Mouse (Mus musculus) neural tube, embryonic 14.5 days (tissue): ENCODE results near the gene Creg1. TPM values are rescaled to one million over a fixed set of nuclear protein-coding genes. Genes with fewer than 3 reads are reported as not detected.

ENCODE experiments used
- ATAC-seq: fragments of 200-750 bp; cut with Nextera tagmentation; 2 replicates; pipeline ENCODE4 v1.8.0; 2017; ENCODE audit warnings: low read depth, mild to moderate bottlenecking, moderate TSS enrichment, moderate library complexity
- H3K27ac ChIP-seq: fragments of 300-500 bp; sonication (generic); 2 replicates; pipeline ENCODE4 v1.5.1; 2014; ENCODE audit warnings: low read depth, mild to moderate bottlenecking, control low read depth, low read length, moderate library complexity, mixed read lengths
- H3K27me3 ChIP-seq: fragments of 300-500 bp; sonication (generic); 2 replicates; pipeline ENCODE4 v1.6.1; 2014; ENCODE audit warnings: low read length; ENCODE audit not compliant: control insufficient read depth, insufficient read depth
- H3K36me3 ChIP-seq: fragments of 300-500 bp; sonication (generic); 2 replicates; pipeline ENCODE4 v1.6.1; 2014; ENCODE audit warnings: low read length, mixed read lengths; ENCODE audit not compliant: control insufficient read depth, insufficient read depth
- H3K4me1 ChIP-seq: fragments of 300-500 bp; sonication (generic); 2 replicates; pipeline ENCODE4 v1.6.1; 2014; ENCODE audit warnings: low read length; ENCODE audit not compliant: control insufficient read depth, insufficient read depth
- H3K4me2 ChIP-seq: fragments of 300-500 bp; sonication (generic); 2 replicates; pipeline ENCODE4 v1.6.1; 2014; ENCODE audit warnings: mild to moderate bottlenecking, low read depth, low read length, control low read depth
- H3K4me3 ChIP-seq: fragments of 300-500 bp; sonication (generic); 2 replicates; pipeline ENCODE4 v1.5.1; 2014; ENCODE audit warnings: low read depth, low read length, control low read depth, mixed read lengths
- H3K9ac ChIP-seq: fragments of 300-500 bp; sonication (generic); replicated peaks from 2 replicates; pipeline ENCODE4 v1.6.1; 2014; ENCODE audit warnings: low read depth, mild to moderate bottlenecking, control low read depth, low read length, mixed read lengths
- H3K9me3 ChIP-seq: fragments of 300-500 bp; sonication (generic); 2 replicates; pipeline ENCODE4 v1.6.1; 2016; ENCODE audit warnings: low read length; ENCODE audit not compliant: control insufficient read depth
- WGBS: fragments of 180-500 bp; shearing (Covaris S2); extraction: QIAGEN DNeasy Blood & Tissue Kit; methylation state at CpG from one replicate; pipeline ENCODE4 v1.1.7; 2014; 5-methylcytosine and 5-hydroxymethylcytosine counted together
- polyA plus RNA-seq: library from polyadenylated mRNA; unstranded; fragments of >200 nt; fragmentation: Nextera tagmentation; extraction: Ambion mirVana; gene quantifications from 2 replicates; pipeline ENCODE4 v1.2.1, GENCODE M21; 2014

Creg1 gene
- polyA plus RNA-seq, 1 experiment from 2014 or later, result 39.7 TPM

- Histone ChIP-seq H3K27ac (no peak overlapping the region), H3K4me3 (no peak overlapping the region), H3K9me3 (no peaks in the 10 kb centered on the region), H3K9ac (no peak overlapping the region), H3K36me3 (no peaks in the 10 kb centered on the region), H3K4me1 (no peaks in the 10 kb centered on the region), H3K27me3 (no peaks in the 10 kb centered on the region), H3K4me2 (no peak overlapping the region)
- 44% methylated on average over 1 of the region's 1 CpGs for WGBS
- no peak for ATAC-seq
Observed at GRCm38 (mm10) chr1:165726986-165727385, 36.6 kb upstream of the Creg1 start.

GRCm38 (mm10) chr1:165728057-165728639 is 35.4 kb upstream of the Creg1 start:
- H3K27me3 ChIP-seq, result no peaks in the 10 kb centered on the region
- WGBS, result 89% methylated on average over 3 of the region's 3 CpGs
- no peak overlapping the region for H3K27ac ChIP-seq
- H3K4me2 ChIP-seq, result no peak overlapping the region
- H3K4me3 ChIP-seq, result no peak overlapping the region
- ATAC-seq, result no peak
- H3K9ac ChIP-seq, result no peak overlapping the region
- H3K4me1 ChIP-seq, result no peaks in the 10 kb centered on the region
- H3K36me3 ChIP-seq, result no peaks in the 10 kb centered on the region
- no peaks in the 10 kb centered on the region for H3K9me3 ChIP-seq

GRCm38 (mm10) chr1:165730129-165730528 is 33.4 kb upstream of the Creg1 start:
- no peaks in the 10 kb centered on the region for H3K9me3 ChIP-seq
- H3K4me1 ChIP-seq, result no peaks in the 10 kb centered on the region
- WGBS, result 68% methylated on average over 1 of the region's 1 CpGs
- H3K4me2 ChIP-seq, result no peak overlapping the region
- no peak overlapping the region for H3K4me3 ChIP-seq
- no peaks in the 10 kb centered on the region for H3K27me3 ChIP-seq
- H3K9ac ChIP-seq, result no peak overlapping the region
- H3K36me3 ChIP-seq, result no peaks in the 10 kb centered on the region
- ATAC-seq, result no peak
- H3K27ac ChIP-seq, result no peak overlapping the region

- no peak for ATAC-seq
Observed at GRCm38 (mm10) chr1:165731553-165731952, 32.0 kb upstream of the Creg1 start.

GRCm38 (mm10) chr1:165734840-165735239 is 28.7 kb upstream of the Creg1 start:
- no peak overlapping the region for H3K4me2 ChIP-seq
- 97% methylated on average over 2 of the region's 2 CpGs for WGBS
- H3K4me1 ChIP-seq, result no peaks in the 10 kb centered on the region
- H3K27ac ChIP-seq, result no peak overlapping the region
- H3K36me3 ChIP-seq, result no peaks in the 10 kb centered on the region
- no peak overlapping the region for H3K9ac ChIP-seq
- H3K9me3 ChIP-seq, result no peaks in the 10 kb centered on the region
- H3K4me3 ChIP-seq, result no peak overlapping the region
- H3K27me3 ChIP-seq, result no peaks in the 10 kb centered on the region
- ATAC-seq, result no peak

More at GRCm38 (mm10) chr1:165731553-165731952, 32.0 kb upstream of the Creg1 start:
- Histone ChIP-seq H3K4me1 (no peaks in the 10 kb centered on the region), H3K9ac (no peak overlapping the region), H3K27ac (no peak overlapping the region), H3K4me3 (no peak overlapping the region), H3K9me3 (no peaks in the 10 kb centered on the region), H3K36me3 (no peaks in the 10 kb centered on the region), H3K4me2 (no peak overlapping the region), H3K27me3 (no peaks in the 10 kb centered on the region)
- 75% methylated on average over 6 of the region's 6 CpGs for WGBS

GRCm38 (mm10) chr1:165735826-165736818 is 27.4 kb upstream of the Creg1 start:
- Histone ChIP-seq H3K27ac (no peak overlapping the region), H3K9ac (no peak overlapping the region), H3K4me3 (no peak overlapping the region), H3K36me3 (no peaks in the 10 kb centered on the region), H3K4me1 (no peaks in the 10 kb centered on the region), H3K27me3 (no peaks in the 10 kb centered on the region), H3K9me3 (no peaks in the 10 kb centered on the region), H3K4me2 (no peak overlapping the region; the same call in 1 of the 2 replicates)
- ATAC-seq, result peak; percentile 85
- 40% methylated on average over 20 of the region's 20 CpGs for WGBS

- Histone ChIP-seq H3K4me3 (no peak overlapping the region), H3K4me1 (no peaks in the 10 kb centered on the region), H3K4me2 (no peak overlapping the region), H3K27ac (no peak overlapping the region), H3K9ac (no peak overlapping the region), H3K27me3 (no peaks in the 10 kb centered on the region), H3K9me3 (no peaks in the 10 kb centered on the region), H3K36me3 (no peaks in the 10 kb centered on the region)
- no peak for ATAC-seq
- 35% methylated on average over 5 of the region's 5 CpGs for WGBS
Observed at GRCm38 (mm10) chr1:165737451-165737850, 26.1 kb upstream of the Creg1 start.

GRCm38 (mm10) chr1:165737867-165738266 is 25.7 kb upstream of the Creg1 start:
- Histone ChIP-seq H3K27ac (no peak overlapping the region), H3K36me3 (no peaks in the 10 kb centered on the region), H3K9ac (no peak overlapping the region), H3K4me3 (no peak overlapping the region), H3K4me1 (no peaks in the 10 kb centered on the region), H3K4me2 (no peak overlapping the region), H3K9me3 (no peaks in the 10 kb centered on the region), H3K27me3 (no peaks in the 10 kb centered on the region)
- WGBS, result 65% methylated on average over 3 of the region's 3 CpGs
- no peak for ATAC-seq

GRCm38 (mm10) chr1:165738985-165739384 is 24.6 kb upstream of the Creg1 start:
- H3K27ac ChIP-seq, result no peak overlapping the region
- no peaks in the 10 kb centered on the region for H3K27me3 ChIP-seq
- H3K4me2 ChIP-seq, result no peak overlapping the region
- H3K9ac ChIP-seq, result no peak overlapping the region
- H3K9me3 ChIP-seq, result no peaks in the 10 kb centered on the region
- no peak overlapping the region for H3K4me3 ChIP-seq
- no peaks in the 10 kb centered on the region for H3K36me3 ChIP-seq
- 68% methylated on average over 1 of the region's 1 CpGs for WGBS
- no peak for ATAC-seq
- H3K4me1 ChIP-seq, result no peaks in the 10 kb centered on the region
